Mouse (Mus musculus) thymus, adult 2 months (tissue): ENCODE results near the gene Gemin7.

Experiments used
- CTCF ChIP-seq: fragments of 200-500 bp; IDR thresholded peaks from 2 replicates; pipeline ENCODE4 v1.5.1; 2012; ENCODE audit warnings: mild to moderate bottlenecking, control low read depth, low read length, moderate library complexity, borderline replicate concordance; ENCODE audit not compliant: control insufficient read depth, poor library complexity, insufficient read depth; ENCODE audit errors: extremely low read depth
- POLR2A ChIP-seq: fragments of 200-500 bp; IDR thresholded peaks from 2 replicates; pipeline ENCODE4 v1.6.1; 2012; ENCODE audit warnings: mild to moderate bottlenecking, low read length, control low read depth, moderate library complexity; ENCODE audit not compliant: control insufficient read depth, poor library complexity, insufficient read depth; ENCODE audit errors: extremely low read depth

DNA sequence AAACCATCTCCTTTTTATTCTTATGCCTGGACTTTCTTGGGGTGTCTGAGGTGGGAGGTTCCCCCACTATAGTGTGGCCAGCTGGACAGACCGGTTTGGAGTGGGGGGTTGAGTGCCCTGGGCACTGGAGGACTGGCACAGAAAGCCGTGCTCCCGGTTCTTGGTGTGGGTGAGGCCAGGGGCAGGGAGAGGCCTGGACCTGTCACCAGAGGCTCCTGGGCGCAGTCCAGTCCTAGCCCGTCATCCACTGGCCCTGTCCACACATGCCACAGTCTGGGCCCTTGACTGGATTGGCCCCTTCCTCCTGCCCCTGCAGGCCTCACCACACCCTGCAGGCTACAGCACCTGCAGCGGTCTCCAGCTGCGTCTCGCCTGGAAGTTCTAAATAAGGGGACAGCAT is 3.2 kb upstream of the Gemin7 start:
- TF ChIP-seq CTCF (no peak), POLR2A (no peak)
